Mouse (Mus musculus) liver, embryonic 18 days (tissue): ENCODE measurements around the gene Dus2. TPM values are rescaled to one million over a fixed set of nuclear protein-coding genes. Genes with fewer than 3 reads are reported as not detected.

ENCODE experiments used
- polyA plus RNA-seq: library from polyadenylated mRNA; depleted of rRNA; stranded (reverse); fragments of >200 nt; gene quantifications from 2 replicates; pipeline ENCODE4 v1.2.3, GENCODE M21; 2012; rRNA removed

Gene Dus2
- 6.8 and 7.1 TPM in 2 replicates for polyA plus RNA-seq

DNA sequence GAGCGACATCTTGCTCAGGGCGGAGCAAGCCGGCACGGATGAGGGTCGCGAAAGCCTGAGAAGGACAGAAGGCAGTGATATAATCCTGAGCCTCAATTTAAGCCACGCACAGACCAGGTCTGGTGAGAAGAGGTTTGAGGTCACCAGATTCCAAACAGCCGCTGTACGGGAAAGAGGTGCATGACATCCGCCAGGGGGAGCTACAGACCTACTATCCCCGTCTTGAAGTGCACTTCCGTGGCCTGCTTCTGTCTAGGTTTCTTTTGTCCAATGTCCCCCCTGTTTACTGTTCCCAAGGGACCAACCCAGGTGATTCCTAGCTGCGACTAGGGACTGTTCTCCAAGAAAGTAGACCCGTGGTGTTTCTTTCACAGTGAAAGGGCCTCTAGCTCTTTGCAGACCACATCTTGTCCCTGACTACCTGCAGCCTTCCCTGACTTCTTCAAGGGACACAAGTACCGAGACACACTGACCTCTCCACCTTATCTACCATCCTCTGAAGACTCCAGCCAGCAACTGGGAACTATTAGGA lies at the start of gene Dus2:
Gene Dus2, plus strand, starts transcription at position 482 of the 532 bp plus-strand sequence.

DNA sequence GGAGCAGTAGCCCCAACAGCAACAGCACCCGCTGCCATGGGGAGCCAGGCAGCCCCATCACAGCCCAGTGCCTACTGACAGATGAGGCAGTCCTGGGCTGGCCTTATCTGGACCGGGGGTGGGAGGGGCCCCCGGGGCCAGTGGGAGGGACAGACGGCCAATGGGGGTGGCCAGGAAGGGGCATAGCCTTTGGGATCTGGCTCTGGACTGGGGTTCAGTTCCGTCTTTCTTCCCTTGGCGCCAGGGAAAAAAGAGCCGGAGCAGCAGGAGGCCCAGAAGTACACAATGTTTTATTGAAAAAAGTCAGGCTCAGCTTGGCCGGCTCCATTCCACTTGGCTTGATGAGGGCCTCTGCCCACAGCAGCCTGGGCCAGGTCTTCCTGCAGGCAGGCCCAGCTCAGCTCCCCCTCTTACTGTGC lies 47.8 kb upstream of the Dus2 start, which contains the start of gene Lcat:
Gene Lcat, minus strand, starts transcription at position 62 of the 419 bp plus-strand sequence.

DNA sequence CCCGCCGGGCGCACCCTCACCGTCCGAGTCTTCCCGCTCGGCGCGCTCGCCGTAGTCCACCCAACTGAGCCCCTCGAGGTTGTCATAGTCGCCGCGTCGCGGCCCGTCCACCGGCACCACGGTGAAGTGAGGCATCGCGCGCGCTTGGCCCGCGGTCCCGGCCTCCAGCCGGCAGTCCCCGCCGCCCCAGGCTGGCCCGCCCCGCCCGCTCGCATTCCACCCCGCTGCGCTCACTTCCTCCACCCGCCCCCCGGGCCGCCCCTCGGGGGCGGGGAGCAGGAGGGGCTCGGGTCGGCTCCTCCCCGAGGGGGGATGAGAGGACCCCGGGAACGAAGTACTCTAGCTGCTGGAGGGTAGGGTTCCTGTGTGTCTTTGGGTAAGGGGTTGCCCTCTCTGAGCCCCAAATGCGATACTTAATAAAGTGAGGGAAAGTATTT lies 25.2 kb upstream of the Dus2 start, which contains the start of gene Slc12a4:
Gene Slc12a4, minus strand, starts transcription at position 193 of the 437 bp plus-strand sequence.

DNA sequence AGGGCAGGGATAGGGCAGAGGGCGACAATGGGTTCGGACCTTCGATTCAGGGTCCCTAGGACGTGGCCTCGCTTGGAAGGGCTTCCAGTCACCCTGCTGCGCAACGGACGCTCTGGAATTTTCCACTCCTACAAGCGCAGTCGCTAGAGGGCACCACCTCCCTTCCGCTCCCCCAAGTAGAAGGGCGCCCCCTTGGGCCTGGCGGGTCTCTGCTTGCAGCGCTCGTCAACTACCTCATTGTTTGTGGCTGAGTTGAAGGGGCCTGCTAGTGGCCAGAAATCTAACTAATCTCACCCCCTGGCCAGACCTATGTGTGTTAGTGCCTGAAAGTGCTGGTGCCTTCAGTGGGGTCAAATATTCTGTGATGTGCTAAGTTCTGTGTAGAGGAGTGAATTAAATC lies 11.8 kb upstream of the Dus2 start, which contains the start of gene Dpep3:
Gene Dpep3, minus strand, starts transcription at position 105 of the 400 bp plus-strand sequence.

DNA sequence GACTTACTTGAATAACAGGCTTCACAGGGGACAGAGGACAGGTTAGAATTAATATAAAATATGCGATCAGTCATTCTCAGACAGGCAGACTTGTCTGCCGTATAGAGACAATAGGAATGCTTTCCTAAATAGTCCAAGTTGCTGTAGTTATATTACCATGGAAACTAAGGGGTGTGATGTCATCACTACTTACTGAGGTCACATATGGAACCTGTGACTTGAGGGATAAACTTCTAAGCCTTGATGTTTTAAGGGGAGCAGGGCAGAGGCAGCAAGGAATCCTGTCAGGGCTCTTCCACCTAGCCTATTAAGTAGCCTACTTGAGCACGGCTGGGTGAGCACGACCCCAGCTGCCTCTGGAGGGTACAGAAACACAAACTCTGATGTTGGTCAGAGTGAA lies 14.7 kb downstream of the Dus2 start, which contains the start of gene Dpep2nb:
Gene Dpep2nb, minus strand, starts transcription at position 101 of the 400 bp plus-strand sequence.

DNA sequence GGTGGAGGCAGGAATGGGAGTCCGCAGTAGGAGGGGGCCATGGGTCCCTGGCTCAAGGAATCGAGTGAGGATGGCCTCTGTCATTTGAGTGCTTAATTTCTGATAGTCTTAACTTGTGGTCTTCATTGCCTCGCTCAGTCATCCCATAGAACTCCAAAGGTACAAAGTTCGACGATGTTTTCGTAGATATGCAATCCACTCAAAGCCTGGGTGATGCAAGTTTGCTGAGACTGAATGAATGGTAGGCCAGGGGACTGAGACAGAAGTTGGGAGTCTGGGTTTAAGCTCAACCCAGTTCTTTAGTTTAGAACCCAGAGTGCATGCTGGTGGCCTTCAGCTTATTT lies 20.5 kb downstream of the Dus2 start, which contains the start of gene Ddx28:
Gene Ddx28, minus strand, starts transcription at position 240 of the 344 bp plus-strand sequence.

DNA sequence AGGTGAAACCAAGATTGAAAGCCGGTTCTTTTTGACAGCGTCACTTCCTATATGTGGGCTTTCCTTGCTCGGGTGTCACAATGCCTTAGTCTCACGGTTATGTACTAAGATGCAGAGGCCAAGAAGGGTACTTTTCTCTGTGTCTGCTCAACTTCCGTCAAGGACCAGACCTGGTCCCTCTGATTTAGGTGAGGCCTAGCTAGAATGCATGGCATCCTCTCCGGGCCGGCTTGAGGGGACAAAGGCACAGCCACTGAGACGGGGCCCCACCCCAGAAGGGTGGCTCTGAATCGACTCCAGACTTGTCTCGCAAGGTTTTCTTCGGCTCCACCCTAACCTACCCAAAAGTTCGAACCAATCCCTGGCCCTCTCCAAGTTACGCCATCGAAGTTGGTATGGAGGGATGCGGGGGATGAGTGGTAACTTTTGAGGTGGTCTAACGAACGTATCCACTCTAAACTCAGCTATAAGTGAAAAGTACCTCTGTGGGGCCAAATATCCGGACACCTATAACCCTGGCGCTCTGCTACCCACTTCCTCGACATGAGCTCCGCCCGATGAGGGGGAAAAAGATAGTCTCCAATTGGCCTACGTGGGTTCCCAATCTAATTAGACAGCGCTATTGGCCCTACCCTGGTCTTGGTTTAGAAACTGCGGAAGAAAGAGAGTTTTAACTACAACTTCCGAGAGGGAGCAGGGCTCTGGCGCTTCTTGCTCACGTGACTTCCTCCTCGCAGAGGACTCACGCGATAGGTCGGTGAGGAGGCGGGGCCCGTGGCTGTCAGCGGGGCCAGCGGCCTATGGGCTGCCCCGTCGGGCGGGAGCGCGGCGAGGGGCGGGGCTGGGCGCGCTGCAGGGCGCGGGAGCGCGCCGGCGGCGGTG lies 67.8 kb downstream of the Dus2 start, which contains the start of gene Nfatc3:
Gene Nfatc3, plus strand, starts transcription at position 110 of the 882 bp plus-strand sequence.

Other genes starting within 250 kb of the Dus2 start
- 1.3 and 1.4 TPM in 2 replicates for gene Gfod2, start 232.7 kb upstream of the Dus2 start, polyA plus RNA-seq
- 35.8 and 39.9 TPM in 2 replicates for gene Ranbp10, start 164.0 kb upstream of the Dus2 start, polyA plus RNA-seq
- gene Tsnaxip1, start 163.6 kb upstream of the Dus2 start, polyA plus RNA-seq: 0.05 and 0.08 TPM in 2 replicates
- gene Cenpt, start 138.1 kb upstream of the Dus2 start, polyA plus RNA-seq: 13.7 and 15.3 TPM in 2 replicates
- 20.3 TPM in 2 replicates for gene Thap11, start 136.2 kb upstream of the Dus2 start, polyA plus RNA-seq
- 59.4 and 65.4 TPM in 2 replicates for gene Nutf2, start 130.8 kb upstream of the Dus2 start, polyA plus RNA-seq
- 13.5 and 15.0 TPM in 2 replicates for gene Edc4, start 110.5 kb upstream of the Dus2 start, polyA plus RNA-seq
- 0.24 and 0.31 TPM in 2 replicates for gene Nrn1l, start 97.8 kb upstream of the Dus2 start, polyA plus RNA-seq
- 12.6 and 14.4 TPM in 2 replicates for gene Pskh1, start 90.9 kb upstream of the Dus2 start, polyA plus RNA-seq
- 0.66 and 1.1 TPM in 2 replicates for gene Ctrl, start 57.5 kb upstream of the Dus2 start, polyA plus RNA-seq
- 49.3 and 54.3 TPM in 2 replicates for gene Psmb10, start 52.9 kb upstream of the Dus2 start, polyA plus RNA-seq
- gene Lcat, start 48.0 kb upstream of the Dus2 start, polyA plus RNA-seq: 212 and 219 TPM in 2 replicates
- gene Slc12a4, start 25.2 kb upstream of the Dus2 start, polyA plus RNA-seq: 9.7 and 12.2 TPM in 2 replicates
- gene Dpep3, start 11.9 kb upstream of the Dus2 start, polyA plus RNA-seq: not detected in 2 replicates
- gene Dpep2nb, start 14.6 kb downstream of the Dus2 start, polyA plus RNA-seq: not detected in 2 replicates
- gene Ddx28, start 20.5 kb downstream of the Dus2 start, polyA plus RNA-seq: 7.3 and 7.7 TPM in 2 replicates
- 7.9 and 8.0 TPM in 2 replicates for gene Nfatc3, start 67.5 kb downstream of the Dus2 start, polyA plus RNA-seq
- gene Esrp2, start 145.6 kb downstream of the Dus2 start, polyA plus RNA-seq: 28.1 and 31.0 TPM in 2 replicates
- 4.6 TPM in 2 replicates for gene Pla2g15, start 159.1 kb downstream of the Dus2 start, polyA plus RNA-seq
- gene Slc7a6, start 177.5 kb downstream of the Dus2 start, polyA plus RNA-seq: 2.2 and 2.3 TPM in 2 replicates
- gene Slc7a6os, start 219.6 kb downstream of the Dus2 start, polyA plus RNA-seq: 13.2 and 14.3 TPM in 2 replicates
- gene Prmt7, start 219.6 kb downstream of the Dus2 start, polyA plus RNA-seq: 7.6 and 8.9 TPM in 2 replicates